Mouse (Mus musculus) layer of hippocampus, postnatal 14 days (tissue): Measurements from ENCODE around the gene Fn3k. TPM values are rescaled to one million over a fixed set of nuclear protein-coding genes. Genes with fewer than 3 reads are reported as not detected.

Experiments used
- DNase-seq, 2 experiments: peaks; one replicate each; pipeline ENCODE4 v3.0.0; 2021 to 2022; ENCODE audit warnings: low spot score in 2 of 2, mixed read lengths in 1 of 2
- long read RNA-seq, 2 experiments: library from polyadenylated mRNA; stranded (forward); transcript quantifications; one replicate each; pipeline ENCODE4 v2.0.0; 2021
- total RNA-seq, 2 experiments: library from RNA; stranded (reverse); gene quantifications; 2 replicates each; pipeline ENCODE4 v1.2.3; 2021

Fn3k gene
- 10 to 100 TPM; 26.4 to 27.7 TPM for total RNA-seq
- long read RNA-seq, experiment 1, partial matches to known transcripts: 2 of 7 reads
- long read RNA-seq, experiment 1, other reads (novel, unspliced or antisense): 1 of 7 reads
- long read RNA-seq, experiment 2, transcript Fn3k-201 (6 exons, 1,047 nt): major isoform, 14 of 18 reads
- long read RNA-seq, experiment 2, partial matches to known transcripts: 1 of 18 reads
- long read RNA-seq, experiment 2, other reads (novel, unspliced or antisense): 2 of 18 reads

- DNase-seq: peak; percentile 86 to 93
These were observed at the start of gene Fn3k for GRCm38 (mm10) chr11:121434156-121435155. TSS of gene Fn3k (plus strand) at chr11:121434913.

GRCm38 (mm10) chr11:121387750-121388553, 46.8 kb upstream of the Fn3k start, which contains the start of gene Rab40b:
TSS of gene Rab40b (minus strand) at chr11:121388251.
- peak; percentile 85 to 96 for DNase-seq

- DNase-seq: no peak
These were observed 46.2 kb upstream of the Fn3k start for GRCm38 (mm10) chr11:121388554-121388945.

GRCm38 (mm10) chr11:121390793-121391192, 43.9 kb upstream of the Fn3k start:
- no peak for DNase-seq

- no peak for DNase-seq
These were observed 42.3 kb upstream of the Fn3k start for GRCm38 (mm10) chr11:121392405-121392804.

GRCm38 (mm10) chr11:121407366-121408155, 27.2 kb upstream of the Fn3k start:
- DNase-seq: no peak

- DNase-seq: no peak
These were observed 20.0 kb upstream of the Fn3k start for GRCm38 (mm10) chr11:121414762-121415161.

- no peak for DNase-seq
These were observed 19.4 kb upstream of the Fn3k start for GRCm38 (mm10) chr11:121415351-121415750.

GRCm38 (mm10) chr11:121417971-121418370, 16.7 kb upstream of the Fn3k start:
- DNase-seq: no peak

GRCm38 (mm10) chr11:121418932-121419331, 15.8 kb upstream of the Fn3k start:
- no peak for DNase-seq

- DNase-seq: no peak
These were observed 14.3 kb upstream of the Fn3k start for GRCm38 (mm10) chr11:121420379-121420778.

GRCm38 (mm10) chr11:121420830-121421552, 13.7 kb upstream of the Fn3k start, which contains the start of gene Fn3krp:
TSS of gene Fn3krp (plus strand) at chr11:121421401.
- DNase-seq: peak; percentile 98 to 100

GRCm38 (mm10) chr11:121421553-121422173, 13.1 kb upstream of the Fn3k start:
- no peak for DNase-seq

GRCm38 (mm10) chr11:121433397-121433796, 1.3 kb upstream of the Fn3k start:
- DNase-seq: no peak

GRCm38 (mm10) chr11:121437236-121437635, 2.5 kb downstream of the Fn3k start:
- no peak for DNase-seq

GRCm38 (mm10) chr11:121439686-121440292, 5.1 kb downstream of the Fn3k start:
- DNase-seq: no peak

GRCm38 (mm10) chr11:121441653-121442052, 6.9 kb downstream of the Fn3k start:
- DNase-seq: no peak

- no peak for DNase-seq
These were observed 7.4 kb downstream of the Fn3k start for GRCm38 (mm10) chr11:121442076-121442475.
